Mouse (Mus musculus): ENCODE measurements around the gene Emid1. TPM values are rescaled to one million over a fixed set of nuclear protein-coding genes. Genes with fewer than 3 reads are reported as not detected.

Gene Emid1
- 7.1 TPM for polyA plus RNA-seq (2015; fragmentation: Illumina TruSeq; extraction: RNeasy Lipid Tissue Mini Kit (QIAGEN cat#74804); ENCODE audit: insufficient read depth, low replicate concordance)

DNA sequence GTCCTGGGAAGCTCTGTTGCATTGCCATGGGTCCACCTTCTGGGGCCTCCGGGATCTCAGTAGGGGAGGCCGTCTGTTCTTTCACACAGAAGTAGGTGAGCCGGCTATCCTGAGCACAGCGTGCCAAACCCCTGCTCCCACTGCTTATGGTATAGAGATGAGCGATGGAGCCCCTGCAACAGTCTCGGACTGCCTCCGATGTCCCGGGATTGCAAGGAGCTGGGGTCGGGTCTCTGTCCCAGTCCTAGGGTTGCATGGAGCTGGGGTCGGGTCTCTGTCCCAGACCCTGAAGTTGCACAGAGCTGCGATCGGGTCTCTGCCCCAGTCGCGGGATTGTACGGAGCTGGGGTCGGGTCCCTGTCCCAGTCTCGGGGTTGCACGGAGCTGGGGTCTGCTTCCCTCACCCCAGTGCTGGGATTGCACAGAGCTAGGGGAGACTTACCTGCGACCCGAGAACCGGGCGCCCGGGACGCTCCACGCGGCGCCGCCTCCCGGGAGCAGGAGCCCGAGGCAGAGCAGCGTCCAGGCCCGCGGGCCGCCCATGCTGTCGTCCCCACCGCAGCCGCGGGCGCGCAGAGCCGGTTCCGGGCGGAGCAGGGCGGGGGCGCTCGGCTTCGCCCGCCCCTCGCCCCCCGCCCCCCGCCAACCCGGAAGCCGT is at the start of gene Emid1:
Emid1 (minus strand) TSS at position 578 of the 658 bp plus-strand sequence.

DNA sequence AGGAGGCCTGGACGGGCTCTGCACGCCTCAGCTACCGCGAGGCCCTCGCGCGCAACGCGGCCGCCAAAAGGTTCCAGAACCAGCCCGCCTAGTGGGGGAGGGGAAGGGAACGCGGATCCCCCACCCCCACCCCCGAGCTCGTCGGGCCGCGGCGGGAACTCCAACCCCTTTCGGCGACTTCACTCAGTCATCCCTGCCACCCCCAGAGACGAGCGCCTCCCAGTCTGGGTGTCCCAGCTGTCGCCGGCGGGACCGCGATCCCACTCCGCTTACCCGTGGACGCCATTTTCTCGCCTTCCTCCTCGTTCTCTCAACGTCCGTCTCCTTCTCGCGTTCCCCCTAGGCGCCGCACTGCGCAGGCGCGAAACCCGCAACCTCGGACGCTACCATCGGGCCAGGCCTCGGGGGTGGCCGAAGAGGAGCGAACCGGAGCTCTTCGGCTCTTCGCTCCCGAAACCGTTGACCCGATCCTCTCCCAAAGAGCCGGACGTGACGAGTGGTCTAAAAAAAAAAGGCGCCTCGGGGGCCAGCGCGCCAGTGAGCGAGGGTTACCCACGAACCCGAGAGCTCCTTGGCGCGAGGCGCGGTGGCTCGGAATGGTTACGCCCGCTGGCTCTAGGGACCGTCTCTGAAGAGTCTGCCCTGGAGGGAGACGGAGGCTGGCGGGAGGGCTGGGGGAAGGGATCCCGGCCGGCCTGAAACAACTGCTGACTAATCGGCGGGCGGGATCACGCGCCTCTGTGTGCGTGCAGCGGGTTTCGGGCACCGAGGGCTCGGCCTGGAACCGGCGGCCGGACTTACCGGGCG is 53.1 kb downstream of the Emid1 start, which contains the start of the genes Rhbdd3 and Ewsr1:
Rhbdd3 (plus strand) TSS at position 191 of the 807 bp plus-strand sequence.
Ewsr1 (minus strand) TSS at position 531 of the 807 bp plus-strand sequence.

DNA sequence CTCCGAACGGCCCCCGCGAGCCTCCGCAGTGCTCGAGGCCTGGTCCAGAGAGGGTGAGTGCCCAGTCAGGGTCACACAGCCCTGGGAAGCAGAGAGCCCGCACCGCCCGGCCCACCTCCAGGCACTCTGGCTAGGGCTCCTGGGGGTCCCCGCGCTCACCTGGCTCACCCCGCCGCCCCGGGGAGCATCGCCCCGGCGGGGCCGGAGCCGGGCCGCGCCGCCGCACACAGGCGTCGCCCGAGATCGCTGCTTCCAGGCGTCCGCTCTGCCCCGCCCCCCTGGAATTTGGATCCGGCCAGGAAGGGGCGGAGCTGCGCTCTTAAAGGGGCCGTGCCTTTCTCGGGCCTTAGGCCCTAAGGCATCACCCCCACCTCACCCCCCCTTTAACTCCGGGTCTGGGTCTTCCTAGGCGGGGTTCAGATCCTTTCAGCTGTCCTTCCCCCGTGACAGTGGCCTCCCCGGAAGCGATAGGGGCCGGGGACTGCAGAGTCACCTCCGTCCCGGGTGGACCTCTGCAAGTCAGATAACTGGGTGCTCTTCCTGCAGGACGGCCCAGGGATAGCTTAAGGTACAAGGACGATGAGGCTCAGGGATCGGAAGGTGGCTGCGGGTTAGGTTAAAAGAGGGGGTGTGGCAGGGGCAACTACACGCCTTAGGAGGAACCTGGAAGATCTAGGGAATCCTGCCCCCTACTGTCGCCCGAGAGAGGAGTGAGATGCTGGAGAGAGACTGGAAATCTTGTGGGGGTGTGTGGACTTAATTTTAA is 86.8 kb downstream of the Emid1 start, which contains the start of gene Gas2l1:
Gas2l1 (minus strand) TSS at position 272 of the 766 bp plus-strand sequence.

GRCm38 (mm10) chr11:5057856-5058641 is 94.0 kb downstream of the Emid1 start, which contains the start of gene Rasl10a:
Gene Rasl10a, plus strand, starts transcription at chr11:5058128.

Other genes with a start within 250 kb of the Emid1 start
- 2.3 TPM for gene Nefh, start 204.2 kb downstream of the Emid1 start, polyA plus RNA-seq (2015; fragmentation: Illumina TruSeq; extraction: RNeasy Lipid Tissue Mini Kit (QIAGEN cat#74804); ENCODE audit: insufficient read depth, low replicate concordance)
- 90.6 TPM for gene Ap1b1, start 165.4 kb downstream of the Emid1 start, polyA plus RNA-seq (2015; fragmentation: Illumina TruSeq; extraction: RNeasy Lipid Tissue Mini Kit (QIAGEN cat#74804); ENCODE audit: insufficient read depth, low replicate concordance)
- gene Rasl10a, start 94.1 kb downstream of the Emid1 start, polyA plus RNA-seq (2015; fragmentation: Illumina TruSeq; extraction: RNeasy Lipid Tissue Mini Kit (QIAGEN cat#74804); ENCODE audit: insufficient read depth, low replicate concordance), result 0.88 TPM
- gene Gas2l1, start 86.9 kb downstream of the Emid1 start, polyA plus RNA-seq (2015; fragmentation: Illumina TruSeq; extraction: RNeasy Lipid Tissue Mini Kit (QIAGEN cat#74804); ENCODE audit: insufficient read depth, low replicate concordance), result 7.0 TPM
- gene Rhbdd3, start 53.3 kb downstream of the Emid1 start, polyA plus RNA-seq (2015; fragmentation: Illumina TruSeq; extraction: RNeasy Lipid Tissue Mini Kit (QIAGEN cat#74804); ENCODE audit: insufficient read depth, low replicate concordance), result 6.4 TPM
- 596 TPM for gene Ewsr1, start 53.0 kb downstream of the Emid1 start, polyA plus RNA-seq (2015; fragmentation: Illumina TruSeq; extraction: RNeasy Lipid Tissue Mini Kit (QIAGEN cat#74804); ENCODE audit: insufficient read depth, low replicate concordance)
- gene Kremen1, start 109.3 kb upstream of the Emid1 start, polyA plus RNA-seq (2015; fragmentation: Illumina TruSeq; extraction: RNeasy Lipid Tissue Mini Kit (QIAGEN cat#74804); ENCODE audit: insufficient read depth, low replicate concordance), result 10.0 TPM